Mouse (Mus musculus): ENCODE measurements at regions not wholly inside any gene's neighbourhood (a gene's known extent, or its start where the extent isn't known, plus 50 kb on each side); places are given as distances from the start of the nearest gene placed in this dataset.

DNA sequence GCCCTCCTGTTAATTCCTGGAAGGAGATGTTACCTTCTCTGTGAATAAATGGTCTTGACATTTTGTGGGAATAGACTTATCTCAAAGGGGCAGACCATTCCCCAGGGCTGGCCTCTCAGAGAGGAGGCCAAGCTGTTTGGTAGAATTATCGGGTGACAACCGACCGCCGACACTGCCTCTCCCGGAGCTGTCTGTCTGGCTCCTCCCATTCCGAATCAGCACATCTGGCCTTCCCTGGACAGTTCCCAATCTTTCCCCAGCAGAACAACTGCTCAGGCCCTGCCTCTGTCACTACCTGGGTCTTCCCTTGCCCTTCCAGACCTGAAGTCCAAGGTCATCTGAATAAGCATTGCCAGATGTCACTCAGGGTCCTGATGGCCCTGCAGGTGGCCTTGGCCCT lies 246.8 kb upstream of the Sdk2 start:
- no peak for ATAC-seq (ENCODE audit: insufficient number of reproducible peaks, insufficient read depth, low FRiP score, low TSS enrichment)
- H3K36me3 ChIP-seq: no peaks in the 10 kb centered on the region
- peaks cover 8% of the 10 kb centered on the region; the same call in 1 of the 2 replicates for H3K4me1 ChIP-seq
- no peak overlapping the region for H3K4me2 ChIP-seq (replicated peaks)
- WGBS: 13% methylated on average over 6 of the region's 6 CpGs
- no peaks in the 10 kb centered on the region for H3K9me3 ChIP-seq
- H3K27ac ChIP-seq: no peak overlapping the region
- H3K9ac ChIP-seq: no peak overlapping the region
- H3K27me3 ChIP-seq: no peaks in the 10 kb centered on the region
- no peak overlapping the region for H3K4me3 ChIP-seq

DNA sequence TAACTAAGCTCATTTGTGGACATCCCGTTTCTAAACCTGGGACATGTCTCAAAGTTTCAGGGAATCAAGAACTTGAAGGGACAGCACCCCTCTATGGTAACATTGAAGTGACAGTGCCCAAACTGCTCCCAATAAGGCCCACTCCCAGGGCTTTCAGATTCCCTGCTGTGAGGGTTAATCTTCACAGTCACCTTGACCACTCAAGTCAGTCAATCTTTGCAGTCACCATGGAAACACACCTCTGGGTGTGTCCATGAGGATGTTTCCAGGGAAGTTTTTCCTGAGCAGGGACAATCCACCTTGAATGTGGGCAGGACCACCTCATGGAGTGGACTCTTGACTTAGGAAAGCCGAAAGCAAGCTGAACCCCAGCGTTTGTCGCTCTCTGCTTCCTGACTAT lies 244.8 kb upstream of the Sdk2 start:
- Histone ChIP-seq H3K27me3 (no peaks in the 10 kb centered on the region), H3K9me3 (no peaks in the 10 kb centered on the region), H3K4me3 (no peak overlapping the region), H3K36me3 (no peaks in the 10 kb centered on the region), H3K27ac (no peak overlapping the region), H3K4me2 (replicated peaks) (no peak overlapping the region), H3K4me1 (peaks cover 5% of the 10 kb centered on the region; the same call in 1 of the 2 replicates), H3K9ac (no peak overlapping the region)
- 73% methylated on average over 4 of the region's 4 CpGs for WGBS
- no peak for ATAC-seq (ENCODE audit: insufficient number of reproducible peaks, insufficient read depth, low FRiP score, low TSS enrichment)

DNA sequence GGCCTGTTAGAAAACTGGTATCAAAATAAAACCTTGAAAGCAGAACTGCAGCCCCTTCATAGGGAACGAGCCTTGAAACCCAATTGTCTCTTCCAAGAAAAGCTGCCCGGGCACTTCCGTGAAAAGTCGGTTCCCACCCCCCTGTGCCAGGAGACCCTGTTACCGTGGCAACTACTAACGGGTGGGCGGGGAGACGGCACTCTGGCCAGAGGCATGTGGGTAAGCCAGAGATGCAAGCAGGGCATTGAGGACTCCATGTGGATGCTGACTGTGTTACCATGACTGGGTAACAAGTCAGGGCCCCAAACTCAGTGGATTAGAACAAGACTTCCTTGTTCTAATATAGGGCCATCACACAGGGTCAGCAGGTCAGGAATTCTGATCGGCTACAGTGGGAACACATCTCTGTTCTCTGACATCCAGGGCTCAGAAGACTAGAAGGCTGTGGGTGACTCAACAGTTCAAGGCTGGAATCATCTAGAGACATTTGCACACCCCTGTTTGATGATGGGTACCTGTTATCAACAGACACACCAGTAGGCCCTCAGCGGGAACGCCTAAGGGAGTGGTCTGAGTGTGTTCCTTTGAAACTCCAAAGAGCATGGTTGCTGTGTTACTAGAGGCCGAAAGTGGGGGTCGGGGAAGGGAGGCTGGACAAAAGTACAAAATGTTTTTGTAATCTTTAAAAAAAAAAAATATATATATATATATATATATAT lies 236.9 kb upstream of the Sdk2 start:
- 43% methylated on average over 13 of the region's 13 CpGs for WGBS
- Histone ChIP-seq H3K9ac (no peak overlapping the region), H3K27ac (no peak overlapping the region), H3K27me3 (no peaks in the 10 kb centered on the region), H3K4me3 (no peak overlapping the region), H3K4me2 (replicated peaks) (no peak overlapping the region), H3K36me3 (no peaks in the 10 kb centered on the region), H3K9me3 (no peaks in the 10 kb centered on the region), H3K4me1 (peaks cover 3% of the 10 kb centered on the region; the same call in 1 of the 2 replicates)
- no peak for ATAC-seq (ENCODE audit: insufficient number of reproducible peaks, insufficient read depth, low FRiP score, low TSS enrichment)

DNA sequence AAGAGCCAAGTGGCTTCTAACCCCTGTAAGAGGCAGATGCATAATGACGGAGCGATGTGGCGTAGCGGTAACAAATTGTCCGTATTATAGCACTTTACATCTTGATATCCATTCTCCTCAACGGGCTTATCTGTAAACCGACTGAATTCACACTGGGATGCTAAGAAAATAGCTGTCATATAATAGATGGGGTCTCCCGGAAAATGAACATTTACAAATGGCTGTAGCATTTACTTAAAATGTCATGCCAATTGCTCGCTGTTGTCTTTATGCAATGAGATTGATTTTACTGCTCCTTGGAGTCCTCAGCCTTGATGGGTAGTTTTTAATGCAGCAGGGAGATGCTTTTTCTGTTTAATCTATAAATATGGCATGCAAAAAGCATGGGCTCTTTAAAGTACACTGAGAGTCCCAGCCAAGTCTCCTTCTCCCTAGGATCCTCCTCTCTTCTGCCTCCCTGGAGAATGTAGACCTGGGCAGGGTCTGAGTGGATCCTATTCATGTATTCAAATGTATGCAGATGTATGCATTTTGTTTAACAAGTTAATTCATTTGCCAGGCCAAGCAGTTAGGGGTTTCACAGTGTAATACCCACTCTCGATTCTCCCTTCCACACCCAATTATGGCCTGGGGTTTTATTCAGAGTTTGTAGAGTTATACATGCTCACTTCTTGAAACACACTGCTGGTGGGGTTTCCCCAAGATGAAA lies 233.9 kb upstream of the Sdk2 start:
- Histone ChIP-seq H3K9me3 (no peaks in the 10 kb centered on the region), H3K27ac (no peak overlapping the region), H3K4me3 (no peak overlapping the region), H3K27me3 (no peaks in the 10 kb centered on the region), H3K4me1 (peaks cover 3% of the 10 kb centered on the region; the same call in 1 of the 2 replicates), H3K36me3 (no peaks in the 10 kb centered on the region), H3K9ac (no peak overlapping the region), H3K4me2 (replicated peaks) (no peak overlapping the region)
- 90% methylated on average over 10 of the region's 10 CpGs for WGBS
- ATAC-seq (ENCODE audit: insufficient number of reproducible peaks, insufficient read depth, low FRiP score, low TSS enrichment): no peak

DNA sequence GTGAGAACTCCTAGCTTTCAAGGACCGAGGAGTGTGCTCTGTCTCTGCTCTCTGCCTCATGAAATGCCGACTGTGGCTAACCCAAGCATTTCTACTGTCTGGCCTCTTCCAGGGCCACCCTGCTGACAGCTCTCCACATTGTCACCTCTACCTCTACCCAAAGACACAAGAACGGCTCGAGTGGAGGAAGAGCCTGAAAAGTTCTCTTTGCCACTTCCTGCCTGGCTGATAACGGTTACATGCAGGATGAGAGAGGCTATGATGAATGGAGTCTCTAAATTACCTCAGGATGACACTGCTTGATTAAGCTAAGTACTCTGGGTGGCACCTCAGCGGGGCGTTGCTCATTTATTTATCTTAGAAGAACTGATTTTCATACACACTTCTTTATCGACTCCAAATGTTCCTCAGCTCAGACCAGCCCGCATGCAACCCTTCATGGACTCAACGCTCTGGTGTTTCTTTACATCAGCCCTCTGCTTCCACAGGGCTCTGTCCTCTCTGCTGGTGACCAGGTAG lies 230.0 kb upstream of the Sdk2 start:
- 83% methylated on average over 10 of the region's 10 CpGs for WGBS

DNA sequence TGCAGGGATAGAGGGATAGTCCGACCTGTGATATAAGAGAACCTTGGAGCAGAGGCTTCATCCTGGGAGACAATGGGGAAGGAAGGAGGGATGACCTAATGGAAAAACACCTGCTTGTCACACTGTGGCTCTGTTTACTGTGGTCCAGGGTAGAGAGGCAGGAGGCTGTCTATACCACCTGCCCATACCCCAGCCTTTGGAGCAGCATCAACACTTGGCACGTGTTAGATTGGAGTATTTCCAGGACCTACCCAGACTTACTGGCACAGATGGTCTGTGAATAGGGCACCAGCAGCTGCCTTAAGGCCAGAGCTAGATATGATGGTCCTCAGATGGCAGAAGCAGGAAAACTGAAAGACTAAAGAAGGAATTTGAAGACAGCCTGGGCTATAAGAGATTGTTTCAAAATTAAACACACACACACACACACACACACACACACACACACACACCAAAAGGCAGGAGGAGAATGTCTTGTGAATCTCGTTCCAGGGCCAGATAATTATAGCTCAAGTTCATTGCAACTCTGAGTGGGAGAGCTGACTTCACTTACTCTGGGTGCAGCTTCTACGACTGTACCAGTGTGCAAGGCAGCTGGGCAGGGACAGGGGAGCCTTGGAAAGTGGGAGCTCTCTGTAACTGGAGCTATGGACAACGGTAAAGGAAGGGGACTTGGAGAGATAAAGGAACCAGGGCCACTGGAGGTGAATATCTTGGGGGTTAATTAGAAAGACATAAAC lies 227.8 kb upstream of the Sdk2 start:
- H3K4me3 ChIP-seq: no peak overlapping the region
- WGBS: 63% methylated on average over 5 of the region's 5 CpGs
- H3K4me2 ChIP-seq (replicated peaks): no peak overlapping the region

More for the DNA sequence above, 230.0 kb upstream of the Sdk2 start:
- Histone ChIP-seq H3K36me3 (no peaks in the 10 kb centered on the region), H3K27ac (no peak overlapping the region), H3K4me1 (no peaks in the 10 kb centered on the region), H3K9ac (no peak overlapping the region), H3K9me3 (no peaks in the 10 kb centered on the region), H3K4me2 (replicated peaks) (no peak overlapping the region), H3K27me3 (no peaks in the 10 kb centered on the region), H3K4me3 (no peak overlapping the region)
- ATAC-seq (ENCODE audit: insufficient number of reproducible peaks, insufficient read depth, low FRiP score, low TSS enrichment): no peak

DNA sequence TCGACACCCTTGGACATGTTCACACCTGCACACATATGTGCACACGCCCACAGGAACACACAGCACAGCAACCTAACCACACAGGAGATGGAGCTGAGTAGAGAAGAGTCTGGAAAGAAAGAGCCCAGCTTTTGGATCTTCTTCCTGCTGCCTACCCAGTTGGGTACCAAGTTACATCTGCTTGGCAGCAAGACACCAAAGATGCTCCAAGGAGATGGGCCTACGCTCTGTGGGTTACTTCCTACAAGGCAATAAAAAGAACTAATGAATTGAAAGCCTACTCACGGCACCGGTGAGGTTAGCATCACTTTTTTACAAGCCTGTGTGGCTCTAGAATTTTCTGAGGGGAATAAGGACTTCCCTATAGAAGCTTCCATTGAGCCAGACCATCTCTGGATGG lies 224.4 kb upstream of the Sdk2 start:
- no peaks in the 10 kb centered on the region for H3K4me1 ChIP-seq
- H3K27me3 ChIP-seq: no peaks in the 10 kb centered on the region
- H3K36me3 ChIP-seq: no peaks in the 10 kb centered on the region
- H3K9me3 ChIP-seq: no peaks in the 10 kb centered on the region
- H3K9ac ChIP-seq: no peak overlapping the region
- 87% methylated on average over 5 of the region's 5 CpGs for WGBS
- no peak overlapping the region for H3K4me2 ChIP-seq (replicated peaks)
- no peak for ATAC-seq (ENCODE audit: insufficient number of reproducible peaks, insufficient read depth, low FRiP score, low TSS enrichment)
- H3K4me3 ChIP-seq: no peak overlapping the region
- H3K27ac ChIP-seq: no peak overlapping the region

More for the DNA sequence above, 227.8 kb upstream of the Sdk2 start:
- no peak for ATAC-seq (ENCODE audit: insufficient number of reproducible peaks, insufficient read depth, low FRiP score, low TSS enrichment)
- Histone ChIP-seq H3K9ac (no peak overlapping the region), H3K27ac (no peak overlapping the region), H3K36me3 (no peaks in the 10 kb centered on the region), H3K27me3 (no peaks in the 10 kb centered on the region), H3K9me3 (no peaks in the 10 kb centered on the region), H3K4me1 (no peaks in the 10 kb centered on the region)

DNA sequence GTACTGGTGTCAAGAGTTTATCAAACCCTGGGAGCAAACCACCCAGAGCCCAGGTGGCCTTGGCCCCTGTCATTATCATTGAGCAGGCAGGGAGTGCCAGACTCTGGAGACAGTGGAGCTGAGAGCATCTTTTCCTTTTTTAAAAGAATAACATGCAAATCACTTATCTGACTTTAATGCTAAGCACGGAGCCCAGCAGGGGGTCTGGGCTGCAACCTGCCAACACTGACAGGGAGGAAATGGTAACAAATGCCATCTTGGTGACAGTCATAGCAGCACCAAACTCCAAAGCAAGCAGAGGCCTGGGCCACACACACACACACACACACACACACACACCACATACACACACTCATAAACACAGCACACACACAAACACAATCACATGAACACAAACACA lies 223.1 kb upstream of the Sdk2 start:
- H3K36me3 ChIP-seq: no peaks in the 10 kb centered on the region
- ATAC-seq (ENCODE audit: insufficient number of reproducible peaks, insufficient read depth, low FRiP score, low TSS enrichment): no peak
- no peaks in the 10 kb centered on the region for H3K9me3 ChIP-seq
- H3K4me1 ChIP-seq: no peaks in the 10 kb centered on the region
- 85% methylated on average over 1 of the region's 1 CpGs for WGBS
- no peak overlapping the region for H3K4me3 ChIP-seq
- H3K4me2 ChIP-seq (replicated peaks): no peak overlapping the region
- no peaks in the 10 kb centered on the region for H3K27me3 ChIP-seq
- H3K27ac ChIP-seq: no peak overlapping the region
- no peak overlapping the region for H3K9ac ChIP-seq

DNA sequence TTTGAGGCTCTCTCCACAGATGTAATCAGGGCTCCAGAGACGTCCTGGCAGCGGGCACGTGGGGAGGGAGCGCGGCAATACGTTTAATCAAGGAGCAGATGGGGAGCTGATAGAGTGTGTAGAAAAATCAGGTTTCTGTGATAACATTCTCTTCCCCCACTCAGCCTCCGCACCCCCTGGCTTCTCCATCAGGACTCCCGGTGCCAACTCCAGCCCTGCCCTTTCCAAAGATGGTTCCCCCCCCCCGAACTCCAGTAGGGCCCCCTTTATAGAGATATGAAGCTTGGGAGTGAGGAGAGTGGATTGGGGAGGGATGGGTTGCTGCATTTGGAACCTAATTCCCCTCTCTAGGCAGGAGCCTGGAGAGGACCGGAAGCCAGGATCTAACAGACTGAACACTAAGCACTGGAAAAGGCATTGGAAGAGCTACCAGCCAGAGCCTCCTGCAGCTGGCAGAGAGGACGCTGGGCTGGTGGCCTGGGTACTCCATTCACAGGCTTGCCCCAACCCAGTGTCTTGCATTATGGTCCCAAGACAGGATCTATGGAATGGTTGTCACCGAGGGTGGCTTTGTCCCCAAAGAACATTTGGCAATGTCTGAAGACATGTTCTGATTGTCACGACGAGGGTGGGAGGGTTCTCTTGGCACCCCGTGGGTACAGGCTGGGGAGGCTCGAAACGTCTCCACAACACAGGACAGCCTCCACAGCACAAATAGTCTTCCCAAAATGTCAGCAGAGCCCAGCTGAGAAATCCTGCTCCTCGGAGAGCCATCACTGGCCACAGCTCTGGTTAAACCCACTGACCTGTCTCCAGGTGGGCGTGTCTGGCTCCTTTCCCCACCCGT lies 218.2 kb upstream of the Sdk2 start:
- H3K27me3 ChIP-seq: no peaks in the 10 kb centered on the region
- H3K36me3 ChIP-seq: no peaks in the 10 kb centered on the region
- H3K4me3 ChIP-seq: no peak overlapping the region
- 83% methylated on average over 20 of the region's 20 CpGs for WGBS
- H3K27ac ChIP-seq: no peak overlapping the region
- no peak overlapping the region for H3K9ac ChIP-seq
- no peak overlapping the region for H3K4me2 ChIP-seq (replicated peaks)
- H3K9me3 ChIP-seq: no peaks in the 10 kb centered on the region
- no peak for ATAC-seq (ENCODE audit: insufficient number of reproducible peaks, insufficient read depth, low FRiP score, low TSS enrichment)
- H3K4me1 ChIP-seq: no peaks in the 10 kb centered on the region

DNA sequence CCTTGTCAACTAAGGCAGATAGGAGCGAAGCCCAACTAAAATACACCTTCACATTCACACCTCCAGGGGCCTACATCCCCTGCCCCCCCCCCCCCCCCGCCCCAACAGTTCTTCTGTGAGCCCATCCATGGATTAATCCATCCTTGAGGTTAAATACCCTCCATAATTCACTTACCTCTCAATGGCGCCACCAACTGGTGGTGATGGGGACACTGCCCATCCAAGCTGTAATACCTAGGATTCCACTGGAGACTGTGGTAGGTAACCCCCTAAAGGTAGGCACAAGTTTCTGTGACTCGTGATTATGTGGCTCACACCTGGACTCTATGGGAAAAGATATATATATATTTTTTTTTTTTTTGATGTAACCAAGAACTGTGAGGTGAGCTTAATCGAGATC lies 216.4 kb upstream of the Sdk2 start:
- Histone ChIP-seq H3K36me3 (no peaks in the 10 kb centered on the region), H3K9me3 (no peaks in the 10 kb centered on the region), H3K9ac (no peak overlapping the region), H3K4me1 (no peaks in the 10 kb centered on the region), H3K4me2 (replicated peaks) (no peak overlapping the region), H3K27me3 (no peaks in the 10 kb centered on the region), H3K27ac (no peak overlapping the region), H3K4me3 (no peak overlapping the region)
- ATAC-seq (ENCODE audit: insufficient number of reproducible peaks, insufficient read depth, low FRiP score, low TSS enrichment): no peak
- WGBS: 51% methylated on average over 4 of the region's 5 CpGs

DNA sequence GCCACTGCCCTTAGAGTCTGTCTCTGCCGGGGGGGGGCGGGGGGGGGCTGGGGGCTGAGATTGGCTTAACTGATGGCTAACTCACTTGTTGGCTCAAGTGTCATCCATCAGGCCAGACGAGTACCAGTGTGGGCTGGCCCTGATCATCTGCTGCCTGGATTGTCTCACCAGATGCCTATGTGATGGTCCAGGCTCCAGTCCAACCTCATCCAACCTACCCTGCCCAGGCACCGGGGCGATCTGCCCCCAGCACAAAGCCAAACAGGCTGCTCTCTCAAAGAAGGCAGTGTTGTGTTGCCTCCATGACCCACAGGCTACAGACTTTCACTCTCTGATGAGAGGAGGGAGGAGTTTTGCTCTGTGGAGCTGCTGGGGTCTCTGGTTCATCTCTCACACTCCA lies 215.7 kb upstream of the Sdk2 start:
- no peak for ATAC-seq (ENCODE audit: insufficient number of reproducible peaks, insufficient read depth, low FRiP score, low TSS enrichment)
- Histone ChIP-seq H3K36me3 (no peaks in the 10 kb centered on the region), H3K4me3 (no peak overlapping the region), H3K4me2 (replicated peaks) (no peak overlapping the region), H3K27me3 (no peaks in the 10 kb centered on the region), H3K9me3 (no peaks in the 10 kb centered on the region), H3K4me1 (no peaks in the 10 kb centered on the region), H3K27ac (no peak overlapping the region), H3K9ac (no peak overlapping the region)
- WGBS: 69% methylated on average over 5 of the region's 5 CpGs

Measured in embryonic facial prominence, embryonic 12.5 days (tissue).